Mouse (Mus musculus): ENCODE data around the gene Cd55.
"Not testable (repeated sequence)": the region's sequence is repeated elsewhere in the genome, so short reads cannot be mapped to it uniquely, and the experiment has no call there.

The Cd55 gene

GRCm38 (mm10) chr1:130422664-130423111 is 39.9 kb downstream of the Cd55 start, which contains the start of gene Cd55b:
Gene Cd55b (minus strand): TSS chr1:130423009.
- no peak for DNase-seq (ENCODE audit: low read depth, low spot score)

- not testable (repeated sequence) for DNase-seq (ENCODE audit: low read depth, low spot score)
Measured at GRCm38 (mm10) chr1:130422033-130422432, 40.5 kb downstream of the Cd55 start.

GRCm38 (mm10) chr1:130397109-130397508 is 65.4 kb downstream of the Cd55 start:
- not testable (repeated sequence) for DNase-seq (ENCODE audit: low read depth, low spot score)

Measured in retina, adult 2 months (tissue).